ENCODE assay signal across 8 mouse cellular contexts in the genomic region with DNA sequence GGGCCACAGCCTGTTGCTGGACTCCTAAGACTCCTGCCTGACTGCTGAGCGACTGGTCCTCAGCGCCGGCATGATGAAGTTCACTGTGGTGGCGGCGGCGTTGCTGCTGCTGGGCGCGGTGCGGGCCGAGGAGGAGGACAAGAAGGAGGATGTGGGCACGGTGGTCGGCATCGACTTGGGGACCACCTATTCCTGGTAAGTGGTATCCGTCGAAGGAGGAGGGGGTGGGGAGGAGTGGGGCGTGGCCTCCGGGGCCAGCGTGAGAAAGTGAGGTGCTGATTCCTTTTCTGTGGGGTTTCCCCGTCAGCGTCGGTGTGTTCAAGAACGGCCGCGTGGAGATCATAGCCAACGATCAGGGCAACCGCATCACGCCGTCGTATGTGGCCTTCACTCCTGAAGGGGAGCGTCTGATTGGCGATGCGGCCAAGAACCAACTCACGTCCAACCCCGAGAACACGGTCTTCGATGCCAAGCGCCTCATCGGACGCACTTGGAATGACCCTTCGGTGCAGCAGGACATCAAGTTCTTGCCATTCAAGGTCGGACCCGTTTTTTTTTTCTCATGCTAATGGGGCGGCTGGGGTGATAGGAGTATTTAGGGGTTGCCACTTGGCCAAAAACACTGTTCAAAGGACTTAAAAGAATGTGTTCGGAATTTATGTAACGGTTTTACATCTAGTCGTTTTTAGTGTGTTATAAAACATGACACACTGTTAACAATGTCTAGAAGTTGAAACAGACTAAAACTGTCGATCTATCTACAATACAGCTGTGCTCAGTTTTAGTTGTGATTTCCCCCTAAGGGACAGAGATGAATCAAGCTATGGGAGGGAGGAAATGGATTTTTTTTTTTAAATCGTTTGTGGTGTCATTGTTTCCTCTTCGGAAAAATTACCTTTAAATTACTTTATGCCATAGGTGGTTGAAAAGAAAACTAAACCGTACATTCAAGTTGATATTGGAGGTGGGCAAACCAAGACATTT. TPM values are rescaled to one million over a fixed set of nuclear protein-coding genes. Genes with fewer than 3 reads are reported as not detected.
DNase-seq lines count a peak whose midpoint lies in the region; ATAC-seq and TF ChIP-seq lines count a peak whose summit lies in the region.

No protein-coding gene starts in this region.

- peaks cover 63% of the 10 kb centered on the region for H3K79me2 ChIP-seq in MEL (ENCODE audit: control insufficient read depth, insufficient read depth, low read length, poor library complexity)

- no peak for TF ChIP-seq EP300 in MEL (IDR thresholded peaks at IDR 0.05; ENCODE audit: low read depth in 1 of 2, low read length in 2 of 2)
- no peak for TF ChIP-seq EP300 in lung, postnatal 0 days (IDR thresholded peaks at IDR 0.05)

- peaks cover 40% of the 10 kb centered on the region for H3K4me1 ChIP-seq in kidney, embryonic 14.5 days (ENCODE audit: control insufficient read depth, insufficient read depth, low read length)
- peaks cover 2 to 18% of the 10 kb centered on the region in 2 experiments for H3K4me1 ChIP-seq in MEL (ENCODE audit: control insufficient read depth in 1 of 2, insufficient read depth in 2 of 2, low read length in 2 of 2)
- peaks cover 45% of the 10 kb centered on the region for H3K4me1 ChIP-seq in embryonic facial prominence, embryonic 13.5 days
- H3K4me1 ChIP-seq in hindbrain, embryonic 15.5 days (replicated peaks) = peaks cover 56% of the 10 kb centered on the region
- H3K4me1 ChIP-seq in lung, postnatal 0 days (ENCODE audit: insufficient read depth, low read depth, low read length) = peaks cover 12% of the 10 kb centered on the region; the same call in 1 of the 2 replicates

- no peak; a peak in 1 of 4 replicates for TF ChIP-seq POLR2A in MEL (IDR thresholded peaks at IDR 0.05; ENCODE audit: control insufficient read depth in 1 of 2, insufficient read depth in 1 of 2, low read depth in 1 of 2, low read length in 2 of 2, poor library complexity in 1 of 2)

- peak overlapping the region; percentile 99 for H3K9ac ChIP-seq in kidney, embryonic 14.5 days (ENCODE audit: low read depth, low read length)
- H3K9ac ChIP-seq in MEL (ENCODE audit: control insufficient read depth, low read depth, low read length, poor library complexity, severe bottlenecking) = peak overlapping the region; percentile 80
- peak overlapping the region; percentile 97 for H3K9ac ChIP-seq in embryonic facial prominence, embryonic 13.5 days
- H3K9ac ChIP-seq in hindbrain, embryonic 15.5 days = peak overlapping the region; percentile 88
- H3K9ac ChIP-seq in lung, postnatal 0 days (replicated peaks; ENCODE audit: low read depth) = peak overlapping the region; percentile 90

- peak overlapping the region; percentile 81 for H3K4me2 ChIP-seq in kidney, embryonic 14.5 days (replicated peaks; ENCODE audit: low read depth, low read length)
- H3K4me2 ChIP-seq in embryonic facial prominence, embryonic 13.5 days = peak overlapping the region; percentile 71
- peak overlapping the region; percentile 71 for H3K4me2 ChIP-seq in hindbrain, embryonic 15.5 days
- peak overlapping the region; percentile 62 for H3K4me2 ChIP-seq in lung, postnatal 0 days (replicated peaks; ENCODE audit: low read depth, low read length)

- H3K27ac ChIP-seq in kidney, embryonic 14.5 days (ENCODE audit: low read depth, low read length) = peak overlapping the region; percentile 90
- peak overlapping the region; percentile 60 for H3K27ac ChIP-seq in MEL (ENCODE audit: control insufficient read depth, low read depth, low read length)
- peak overlapping the region; percentile 89 for H3K27ac ChIP-seq in embryonic facial prominence, embryonic 13.5 days
- peak overlapping the region; percentile 85 for H3K27ac ChIP-seq in hindbrain, embryonic 15.5 days (replicated peaks)
- peak overlapping the region; percentile 91 for H3K27ac ChIP-seq in lung, postnatal 0 days (ENCODE audit: low read length)

- TF ChIP-seq CTCF in MEL (IDR thresholded peaks at IDR 0.05 in 2 of 3, conservative IDR thresholded peaks at IDR 0.05 in 1 of 3; ENCODE audit: control insufficient read depth in 1 of 3, insufficient read depth in 1 of 3, low read depth in 2 of 3, low read length in 3 of 3, poor library complexity in 1 of 3, severe bottlenecking in 1 of 3) = no peak
- no peak for TF ChIP-seq CTCF in lung, postnatal 0 days (IDR thresholded peaks at IDR 0.05)

- H3K36me3 ChIP-seq in kidney, embryonic 14.5 days (ENCODE audit: control insufficient read depth, insufficient read depth, low read length) = peaks cover 50% of the 10 kb centered on the region
- H3K36me3 ChIP-seq in MEL (ENCODE audit: control insufficient read depth in 1 of 2, insufficient read depth in 2 of 2, low read length in 2 of 2) = peaks cover 43 to 49% of the 10 kb centered on the region in 2 experiments
- peaks cover 47% of the 10 kb centered on the region for H3K36me3 ChIP-seq in embryonic facial prominence, embryonic 13.5 days
- peaks cover 42% of the 10 kb centered on the region for H3K36me3 ChIP-seq in hindbrain, embryonic 15.5 days
- H3K36me3 ChIP-seq in lung, postnatal 0 days (ENCODE audit: insufficient read depth, low read length) = peaks cover 27% of the 10 kb centered on the region; the same call in 1 of the 2 replicates
- peaks cover 23% of the 10 kb centered on the region for H3K36me3 ChIP-seq in splenic B cell, adult 2 months (ENCODE audit: control insufficient read depth, insufficient read depth, low read length, poor library complexity, severe bottlenecking)

- peak overlapping the region; percentile 99 for H3K4me3 ChIP-seq in kidney, embryonic 14.5 days (ENCODE audit: low read length)
- peak overlapping the region; percentile 68 to 92 for H3K4me3 ChIP-seq in MEL (ENCODE audit: control insufficient read depth in 1 of 2, insufficient read depth in 1 of 2, low read depth in 2 of 2, low read length in 2 of 2)
- peak overlapping the region; percentile 94 for H3K4me3 ChIP-seq in embryonic facial prominence, embryonic 13.5 days
- peak overlapping the region; percentile 75 for H3K4me3 ChIP-seq in hindbrain, embryonic 15.5 days
- H3K4me3 ChIP-seq in lung, postnatal 0 days (ENCODE audit: low read depth, low read length) = peak overlapping the region; percentile 96

- H3K27me3 ChIP-seq in kidney, embryonic 14.5 days (ENCODE audit: control insufficient read depth, insufficient read depth, low read length) = no peaks in the 10 kb centered on the region
- no peaks in the 10 kb centered on the region for H3K27me3 ChIP-seq in MEL (ENCODE audit: control insufficient read depth in 1 of 2, insufficient read depth in 2 of 2, low read length in 2 of 2)
- no peaks in the 10 kb centered on the region for H3K27me3 ChIP-seq in embryonic facial prominence, embryonic 13.5 days
- H3K27me3 ChIP-seq in hindbrain, embryonic 15.5 days = no peaks in the 10 kb centered on the region
- H3K27me3 ChIP-seq in lung, postnatal 0 days (replicated peaks; ENCODE audit: insufficient read depth, low read length) = no peaks in the 10 kb centered on the region
- H3K27me3 ChIP-seq in splenic B cell, adult 2 months (ENCODE audit: control insufficient read depth, insufficient read depth, low read length, poor library complexity, severe bottlenecking) = no peaks in the 10 kb centered on the region

- ATAC-seq in kidney, embryonic 14.5 days (ENCODE audit: low FRiP score, low TSS enrichment) = no peak
- 0 out of 2 replicates have a peak, but pooled peaks have one; percentile 44 for ATAC-seq in embryonic facial prominence, embryonic 13.5 days (ENCODE audit: insufficient number of reproducible peaks, insufficient read depth, low FRiP score, low TSS enrichment, low read depth)
- ATAC-seq in hindbrain, embryonic 15.5 days (ENCODE audit: low FRiP score, low read depth) = no peak
- ATAC-seq in lung, postnatal 0 days = peak; percentile 1

- H3K9me3 ChIP-seq in kidney, embryonic 14.5 days (ENCODE audit: control insufficient read depth, low read length) = no peaks in the 10 kb centered on the region
- no peaks in the 10 kb centered on the region for H3K9me3 ChIP-seq in MEL (replicated peaks; ENCODE audit: insufficient read depth, low read length)
- H3K9me3 ChIP-seq in embryonic facial prominence, embryonic 13.5 days = no peaks in the 10 kb centered on the region
- H3K9me3 ChIP-seq in hindbrain, embryonic 15.5 days = no peaks in the 10 kb centered on the region
- no peaks in the 10 kb centered on the region for H3K9me3 ChIP-seq in lung, postnatal 0 days (ENCODE audit: low read length)

- 4% methylated on average over 50 of the region's 50 CpGs for WGBS in kidney, embryonic 14.5 days
- WGBS in embryonic facial prominence, embryonic 13.5 days = 3% methylated on average over 50 of the region's 50 CpGs
- WGBS in hindbrain, embryonic 15.5 days = 3% methylated on average over 48 of the region's 50 CpGs
- 2% methylated on average over 50 of the region's 50 CpGs for WGBS in lung, postnatal 0 days

- DNase-seq in kidney, postnatal 14 days = no peak
- peak; percentile 77 for DNase-seq in MEL (ENCODE audit: low read depth, low spot score)
- DNase-seq in lung, postnatal 0 days (ENCODE audit: low spot score) = peak; percentile 60
- DNase-seq in splenic B cell, adult 2 months (ENCODE audit: low read depth, low spot score) = peak; percentile 88
- no peak for DNase-seq in right cerebral cortex, postnatal 25 days

- no peak for TF ChIP-seq RAD21 in MEL (IDR thresholded peaks at IDR 0.05; ENCODE audit: low read depth, low read length)

RNA-seq across cellular contexts. Expression of a gene that starts 0.8 kb away (rescaled TPM):
- 615 and 971 TPM in 2 replicates for polyA plus RNA-seq in kidney, embryonic 14.5 days (2014; fragmentation: Nextera tagmentation; extraction: Ambion mirVana)
- 914 and 1,250 TPM in 2 replicates for total RNA-seq in MEL (2012; rRNA removed)
- 100 to 1,000 TPM; 147 to 649 TPM for polyA plus RNA-seq in MEL (2012; ENCODE audit: insufficient read depth in 1 of 2, insufficient read length in 2 of 2, low read depth in 1 of 2, low replicate concordance in 2 of 2, missing spikeins in 1 of 2)
- 753 and 870 TPM in 2 replicates for polyA plus RNA-seq in embryonic facial prominence, embryonic 13.5 days (2015; fragmentation: Nextera tagmentation; extraction: Ambion mirVana)
- 436 and 443 TPM in 2 replicates for polyA plus RNA-seq in hindbrain, embryonic 15.5 days (2015; fragmentation: Nextera tagmentation; extraction: Ambion mirVana)
- 372 and 523 TPM in 2 replicates for polyA plus RNA-seq in lung, postnatal 0 days (2015; fragmentation: Nextera tagmentation; extraction: Ambion mirVana)

RNA-seq across cellular contexts. Expression of a gene that starts 17.5 kb away (rescaled TPM):
- 64.7 and 92.2 TPM in 2 replicates for polyA plus RNA-seq in kidney, embryonic 14.5 days (2014; fragmentation: Nextera tagmentation; extraction: Ambion mirVana)
- 62.4 and 65.0 TPM in 2 replicates for total RNA-seq in MEL (2012; rRNA removed)
- polyA plus RNA-seq in MEL (2012; ENCODE audit: insufficient read depth in 1 of 2, insufficient read length in 2 of 2, low read depth in 1 of 2, low replicate concordance in 2 of 2, missing spikeins in 1 of 2) = 100 to 1,000 TPM in 1 of 2 experiments, 10 to 100 TPM in 1; 96.7 to 174 TPM
- 92.3 and 97.1 TPM in 2 replicates for polyA plus RNA-seq in embryonic facial prominence, embryonic 13.5 days (2015; fragmentation: Nextera tagmentation; extraction: Ambion mirVana)
- 106 and 108 TPM in 2 replicates for polyA plus RNA-seq in hindbrain, embryonic 15.5 days (2015; fragmentation: Nextera tagmentation; extraction: Ambion mirVana)
- polyA plus RNA-seq in lung, postnatal 0 days (2015; fragmentation: Nextera tagmentation; extraction: Ambion mirVana) = 50.1 and 58.5 TPM in 2 replicates

RNA-seq across cellular contexts. Expression of a gene that starts 27.2 kb away (rescaled TPM):
- polyA plus RNA-seq in kidney, embryonic 14.5 days (2014; fragmentation: Nextera tagmentation; extraction: Ambion mirVana) = 35.9 and 39.6 TPM in 2 replicates
- total RNA-seq in MEL (2012; rRNA removed) = 47.1 and 51.2 TPM in 2 replicates
- 10 to 100 TPM in 1 of 2 experiments, not detected in 1; 85.3 TPM for polyA plus RNA-seq in MEL (2012; ENCODE audit: insufficient read depth in 1 of 2, insufficient read length in 2 of 2, low read depth in 1 of 2, low replicate concordance in 2 of 2, missing spikeins in 1 of 2)
- 32.2 and 35.8 TPM in 2 replicates for polyA plus RNA-seq in embryonic facial prominence, embryonic 13.5 days (2015; fragmentation: Nextera tagmentation; extraction: Ambion mirVana)
- 24.8 and 27.3 TPM in 2 replicates for polyA plus RNA-seq in hindbrain, embryonic 15.5 days (2015; fragmentation: Nextera tagmentation; extraction: Ambion mirVana)
- polyA plus RNA-seq in lung, postnatal 0 days (2015; fragmentation: Nextera tagmentation; extraction: Ambion mirVana) = 18.5 and 19.6 TPM in 2 replicates

RNA-seq across cellular contexts. Expression of a gene that starts 53.6 kb away (rescaled TPM):
- polyA plus RNA-seq in kidney, embryonic 14.5 days (2014; fragmentation: Nextera tagmentation; extraction: Ambion mirVana) = 55.6 and 72.3 TPM in 2 replicates
- total RNA-seq in MEL (2012; rRNA removed) = 40.2 and 43.7 TPM in 2 replicates
- 100 to 1,000 TPM in 1 of 2 experiments, 10 to 100 TPM in 1; 49.7 to 101 TPM for polyA plus RNA-seq in MEL (2012; ENCODE audit: insufficient read depth in 1 of 2, insufficient read length in 2 of 2, low read depth in 1 of 2, low replicate concordance in 2 of 2, missing spikeins in 1 of 2)
- 94.5 and 97.7 TPM in 2 replicates for polyA plus RNA-seq in embryonic facial prominence, embryonic 13.5 days (2015; fragmentation: Nextera tagmentation; extraction: Ambion mirVana)
- 96.8 and 97.6 TPM in 2 replicates for polyA plus RNA-seq in hindbrain, embryonic 15.5 days (2015; fragmentation: Nextera tagmentation; extraction: Ambion mirVana)
- 86.6 and 87.3 TPM in 2 replicates for polyA plus RNA-seq in lung, postnatal 0 days (2015; fragmentation: Nextera tagmentation; extraction: Ambion mirVana)

Comparison
In these comparisons a context has a peak if more than half of its experiments do, and no peak if none do; other contexts are left out.
1. ATAC-seq: peak in embryonic facial prominence, embryonic 13.5 days (single experiment) and lung, postnatal 0 days (single experiment); none in kidney, embryonic 14.5 days (single experiment) and hindbrain, embryonic 15.5 days (single experiment).
2. DNase-seq: peak in MEL (single experiment), lung, postnatal 0 days (single experiment) and splenic B cell, adult 2 months (single experiment); none in kidney, postnatal 14 days (single experiment) and right cerebral cortex, postnatal 25 days (single experiment).
3. Peak in every context shown above with its lines, with median percentiles within 50 percentile points of each other: H3K27ac ChIP-seq, H3K4me2 ChIP-seq, H3K4me3 ChIP-seq and H3K9ac ChIP-seq.